Comparison of ENCODE assay signal across 11 mouse cellular contexts in the genomic region with DNA sequence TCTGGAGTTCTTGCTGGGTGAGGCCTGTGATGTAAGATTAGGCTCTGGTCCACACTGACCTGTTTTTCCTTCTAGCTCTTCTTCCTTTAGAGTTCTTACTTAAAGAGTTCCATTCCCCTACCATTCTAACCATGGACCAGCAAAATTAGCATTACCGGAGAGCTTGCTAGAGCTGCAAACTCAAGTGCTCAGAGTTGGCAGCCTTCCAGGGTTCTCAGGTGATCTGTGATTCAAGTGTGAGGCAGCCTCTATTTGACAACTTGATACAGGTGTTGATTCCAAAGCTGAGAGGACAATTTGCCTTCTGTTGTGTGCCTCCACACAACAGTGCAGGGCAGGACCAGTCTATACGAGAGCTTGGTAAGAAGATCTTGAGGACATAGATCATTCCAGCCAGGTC. TPM values are rescaled to one million over a fixed set of nuclear protein-coding genes. Genes with fewer than 3 reads are reported as not detected.
A peak's percentile ranks its signal among the peaks of the same experiment; 100 is the strongest.
DNase-seq lines count a peak whose midpoint lies in the region; ATAC-seq and TF ChIP-seq lines count a peak whose summit lies in the region.
"Had no signal": no experiment of that assay in that cellular context is flagged by ENCODE, and none has a peak within 500 bp of the region (broad histone marks: within the 10 kb centered on the region; RNA-seq: fewer than 3 reads in every experiment).

No protein-coding gene starts in this region.

- no peak for ATAC-seq in embryonic facial prominence, embryonic 14.5 days (ENCODE audit: low read depth)
- ATAC-seq in kidney, embryonic 15.5 days (replicated peaks; ENCODE audit: low FRiP score), result no peak

- no peaks in the 10 kb centered on the region for H3K9me3 ChIP-seq in embryonic facial prominence, embryonic 14.5 days (ENCODE audit: control insufficient read depth, low read length)
- no peaks in the 10 kb centered on the region for H3K9me3 ChIP-seq in embryonic facial prominence, embryonic 10.5 days
- no peaks in the 10 kb centered on the region for H3K9me3 ChIP-seq in kidney, embryonic 15.5 days (replicated peaks)
- H3K9me3 ChIP-seq: hindbrain, embryonic 12.5 days; midbrain, embryonic 12.5 days had no signal

- H3K27me3 ChIP-seq in embryonic facial prominence, embryonic 14.5 days (replicated peaks; ENCODE audit: control insufficient read depth, insufficient read depth, low read length), result no peaks in the 10 kb centered on the region
- H3K27me3 ChIP-seq in embryonic facial prominence, embryonic 10.5 days (replicated peaks; ENCODE audit: low read depth, poor library complexity, severe bottlenecking), result no peaks in the 10 kb centered on the region
- no peaks in the 10 kb centered on the region for H3K27me3 ChIP-seq in kidney, embryonic 15.5 days
- H3K27me3 ChIP-seq: hindbrain, embryonic 12.5 days; midbrain, embryonic 12.5 days had no signal

- H3K4me1 ChIP-seq in embryonic facial prominence, embryonic 14.5 days (ENCODE audit: control insufficient read depth, insufficient read depth, low read length), result peaks cover 7% of the 10 kb centered on the region; the same call in 1 of the 2 replicates
- peaks cover 15% of the 10 kb centered on the region for H3K4me1 ChIP-seq in embryonic facial prominence, embryonic 10.5 days
- H3K4me1 ChIP-seq in kidney, embryonic 15.5 days, result no peaks in the 10 kb centered on the region
- H3K4me1 ChIP-seq: midbrain, embryonic 12.5 days had no signal

- no peak overlapping the region for H3K4me3 ChIP-seq in embryonic facial prominence, embryonic 14.5 days (ENCODE audit: low read depth, low read length)
- no peak overlapping the region for H3K4me3 ChIP-seq in embryonic facial prominence, embryonic 10.5 days
- no peak overlapping the region for H3K4me3 ChIP-seq in kidney, embryonic 15.5 days (replicated peaks)
- no peak overlapping the region for H3K4me3 ChIP-seq in layer of hippocampus, adult 2 months
- H3K4me3 ChIP-seq: erythroblast, embryonic 14.5 days; hindbrain, embryonic 12.5 days; midbrain, embryonic 12.5 days had no signal

- no peak overlapping the region for H3K4me2 ChIP-seq in embryonic facial prominence, embryonic 14.5 days (ENCODE audit: low read depth, low read length)
- H3K4me2 ChIP-seq in kidney, embryonic 15.5 days, result no peak overlapping the region
- H3K4me2 ChIP-seq: hindbrain, embryonic 12.5 days; midbrain, embryonic 12.5 days had no signal

- no peak overlapping the region for H3K27ac ChIP-seq in embryonic facial prominence, embryonic 14.5 days (replicated peaks; ENCODE audit: low read depth, low read length)
- H3K27ac ChIP-seq in embryonic facial prominence, embryonic 10.5 days (replicated peaks), result no peak overlapping the region
- H3K27ac ChIP-seq in kidney, embryonic 15.5 days, result no peak overlapping the region
- H3K27ac ChIP-seq in layer of hippocampus, adult 2 months, result no peak overlapping the region
- H3K27ac ChIP-seq: hindbrain, embryonic 12.5 days; midbrain, embryonic 12.5 days had no signal

- no peaks in the 10 kb centered on the region for H3K36me3 ChIP-seq in embryonic facial prominence, embryonic 14.5 days (ENCODE audit: control insufficient read depth, insufficient read depth, low read length)
- no peaks in the 10 kb centered on the region for H3K36me3 ChIP-seq in embryonic facial prominence, embryonic 10.5 days (replicated peaks)
- no peaks in the 10 kb centered on the region for H3K36me3 ChIP-seq in kidney, embryonic 15.5 days
- H3K36me3 ChIP-seq: hindbrain, embryonic 12.5 days; midbrain, embryonic 12.5 days had no signal

- peak; percentile 83 for DNase-seq in embryonic facial prominence, embryonic 14.5 days (ENCODE audit: low spot score)
- no peak for DNase-seq in embryonic facial prominence, embryonic 10.5 days (ENCODE audit: low spot score)
- peak; percentile 67 for DNase-seq in kidney, postnatal 10 days
- peak; percentile 51 to 72 for DNase-seq in cerebellum, postnatal 25 days
- peak; percentile 69 to 70 for DNase-seq in lung, postnatal 4 days
- no peak for DNase-seq in spleen, postnatal 4 days (ENCODE audit: low spot score in 2 of 2)
- no peak for DNase-seq in layer of hippocampus, adult 2 months (ENCODE audit: low spot score in 2 of 2)

- no peak for TF ChIP-seq CTCF in layer of hippocampus, adult 2 months (conservative IDR thresholded peaks at IDR 0.05)

- 46% methylated on average over 2 of the region's 2 CpGs for WGBS in embryonic facial prominence, embryonic 14.5 days
- 91% methylated on average over 2 of the region's 2 CpGs for WGBS in embryonic facial prominence, embryonic 10.5 days
- WGBS in kidney, embryonic 15.5 days, result 76% methylated on average over 2 of the region's 2 CpGs

- no peak overlapping the region for H3K9ac ChIP-seq in embryonic facial prominence, embryonic 14.5 days (ENCODE audit: low read depth, low read length)
- no peak overlapping the region for H3K9ac ChIP-seq in kidney, embryonic 15.5 days
- H3K9ac ChIP-seq: hindbrain, embryonic 12.5 days; midbrain, embryonic 12.5 days had no signal

RNA-seq across cellular contexts. Expression of a gene that starts 31.7 kb away (rescaled TPM):
- polyA plus RNA-seq in embryonic facial prominence, embryonic 14.5 days (2014; fragmentation: Nextera tagmentation; extraction: Ambion mirVana), result 13.7 and 18.0 TPM in 2 replicates
- polyA plus RNA-seq in embryonic facial prominence, embryonic 10.5 days (2016; fragmentation: Nextera tagmentation; extraction: Ambion mirVana), result 19.4 and 20.1 TPM in 2 replicates
- polyA plus RNA-seq in kidney, embryonic 15.5 days (2015; fragmentation: Nextera tagmentation; extraction: Ambion mirVana), result 6.2 and 6.4 TPM in 2 replicates
- total RNA-seq in layer of hippocampus, adult 2 months (2021), result 10 to 100 TPM; 18.0 to 19.4 TPM

Comparison
In these comparisons a context has a peak if more than half of its experiments do, and no peak if none do; other contexts are left out.
1. DNase-seq: peak in embryonic facial prominence, embryonic 14.5 days (single experiment), kidney, postnatal 10 days (single experiment), cerebellum, postnatal 25 days (2 of 2) and lung, postnatal 4 days (2 of 2); none in embryonic facial prominence, embryonic 10.5 days (single experiment), spleen, postnatal 4 days (0 of 2) and layer of hippocampus, adult 2 months (0 of 2).